Mouse (Mus musculus): ENCODE results near the gene Plcl1. TPM values are rescaled to one million over a fixed set of nuclear protein-coding genes. Genes with fewer than 3 reads are reported as not detected.

The Plcl1 gene
- polyA plus RNA-seq (2011; ENCODE audit: insufficient read depth, insufficient read length, low replicate concordance, missing spikeins), result 0.30 and 2.5 TPM in 2 replicates

- 1% methylated on average over 51 of the region's 51 CpGs for WGBS
- peak within 1 kb of the TSS; percentile 59 for H3K4me3 ChIP-seq (replicated peaks; ENCODE audit: control insufficient read depth, low read depth, low read length)
- no peak for TF ChIP-seq CTCF (IDR thresholded peaks at IDR 0.05; ENCODE audit: control insufficient read depth, insufficient read depth, low read length)
- TF ChIP-seq POLR2A (IDR thresholded peaks at IDR 0.05; ENCODE audit: borderline replicate concordance, control insufficient read depth, low read depth, low read length), result no peak; the same call in 1 of the 2 replicates
- H3K27ac ChIP-seq (ENCODE audit: control insufficient read depth, insufficient read depth, low read depth, low read length, poor library complexity), result no peak within 1 kb of the TSS; the same call in 1 of the 2 replicates
- H3K4me1 ChIP-seq (ENCODE audit: control insufficient read depth, insufficient read depth, low read length), result no peaks in the 10 kb centered on the region; the same call in 1 of the 2 replicates
Observed at GRCm38 (mm10) chr1:55405272-55406022, at the start of gene Plcl1. Plcl1 (plus strand) TSS chr1:55405921.

GRCm38 (mm10) chr1:55362634-55363033 is 43.1 kb upstream of the Plcl1 start:
- no peak overlapping the region for H3K4me3 ChIP-seq (replicated peaks; ENCODE audit: control insufficient read depth, low read depth, low read length)
- WGBS, result 74% methylated on average over 49 of the region's 49 CpGs
- TF ChIP-seq CTCF (IDR thresholded peaks at IDR 0.05; ENCODE audit: control insufficient read depth, insufficient read depth, low read length) (no peak), POLR2A (IDR thresholded peaks at IDR 0.05; ENCODE audit: borderline replicate concordance, control insufficient read depth, low read depth, low read length) (no peak)
- no peaks in the 10 kb centered on the region for H3K4me1 ChIP-seq (ENCODE audit: control insufficient read depth, insufficient read depth, low read length)
- H3K27ac ChIP-seq (ENCODE audit: control insufficient read depth, insufficient read depth, low read depth, low read length, poor library complexity), result no peak overlapping the region

- TF ChIP-seq POLR2A (IDR thresholded peaks at IDR 0.05; ENCODE audit: borderline replicate concordance, control insufficient read depth, low read depth, low read length) (no peak), CTCF (IDR thresholded peaks at IDR 0.05; ENCODE audit: control insufficient read depth, insufficient read depth, low read length) (peak; percentile 59; the same call in 1 of the 2 replicates)
- peak within 1 kb of the TSS; percentile 67; the same call in 1 of the 2 replicates for H3K27ac ChIP-seq (ENCODE audit: control insufficient read depth, insufficient read depth, low read depth, low read length, poor library complexity)
- 20% methylated on average over 63 of the region's 68 CpGs for WGBS
Observed at GRCm38 (mm10) chr1:55363044-55363565, 42.6 kb upstream of the Plcl1 start, which contains the start of gene Boll. Boll (minus strand) TSS chr1:55363469.

DNA sequence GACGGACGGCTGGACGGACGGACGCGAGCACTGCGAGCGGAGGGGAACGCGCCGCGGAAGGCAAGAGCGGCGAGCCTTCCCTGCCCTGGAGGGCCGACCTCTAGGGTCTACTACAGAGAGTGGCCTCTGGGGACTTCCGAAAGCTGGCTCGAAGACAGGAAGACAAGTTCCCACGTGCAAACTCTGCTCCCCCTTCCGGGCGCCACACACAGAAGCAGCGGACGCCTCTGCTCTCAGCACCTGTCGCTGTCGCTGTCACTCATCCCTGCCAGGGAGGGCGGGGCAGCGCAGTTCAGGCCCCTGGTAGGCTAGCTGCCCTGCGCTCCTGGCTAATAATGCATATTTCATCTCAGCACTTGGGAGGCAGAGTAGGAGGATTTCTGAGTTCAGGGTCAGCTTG is 42.1 kb upstream of the Plcl1 start:
- H3K27ac ChIP-seq (ENCODE audit: control insufficient read depth, insufficient read depth, low read depth, low read length, poor library complexity), result peak overlapping the region; percentile 67; the same call in 1 of the 2 replicates
- peak overlapping the region; percentile 66 for H3K4me3 ChIP-seq (replicated peaks; ENCODE audit: control insufficient read depth, low read depth, low read length)
- H3K4me1 ChIP-seq (ENCODE audit: control insufficient read depth, insufficient read depth, low read length), result no peaks in the 10 kb centered on the region
- TF ChIP-seq POLR2A (IDR thresholded peaks at IDR 0.05; ENCODE audit: borderline replicate concordance, control insufficient read depth, low read depth, low read length) (no peak), CTCF (IDR thresholded peaks at IDR 0.05; ENCODE audit: control insufficient read depth, insufficient read depth, low read length) (peak; percentile 8; the same call in 1 of the 2 replicates)
- WGBS, result 2% methylated on average over 27 of the region's 27 CpGs

More at GRCm38 (mm10) chr1:55363044-55363565, 42.6 kb upstream of the Plcl1 start, which contains the start of gene Boll:
- peak within 1 kb of the TSS; percentile 66 for H3K4me3 ChIP-seq (replicated peaks; ENCODE audit: control insufficient read depth, low read depth, low read length)
- H3K4me1 ChIP-seq (ENCODE audit: control insufficient read depth, insufficient read depth, low read length), result no peaks in the 10 kb centered on the region

- TF ChIP-seq CTCF (IDR thresholded peaks at IDR 0.05; ENCODE audit: control insufficient read depth, insufficient read depth, low read length), result no peak
- TF ChIP-seq POLR2A (IDR thresholded peaks at IDR 0.05; ENCODE audit: borderline replicate concordance, control insufficient read depth, low read depth, low read length), result no peak
- WGBS, result 70% methylated on average over 3 of the region's 3 CpGs
- Histone ChIP-seq H3K4me1 (ENCODE audit: control insufficient read depth, insufficient read depth, low read length) (no peaks in the 10 kb centered on the region), H3K27ac (ENCODE audit: control insufficient read depth, insufficient read depth, low read depth, low read length, poor library complexity) (no peak overlapping the region), H3K4me3 (replicated peaks; ENCODE audit: control insufficient read depth, low read depth, low read length) (no peak overlapping the region)
Observed at GRCm38 (mm10) chr1:55372626-55373025, 33.1 kb upstream of the Plcl1 start.

- Histone ChIP-seq H3K4me3 (replicated peaks; ENCODE audit: control insufficient read depth, low read depth, low read length) (no peak overlapping the region), H3K4me1 (ENCODE audit: control insufficient read depth, insufficient read depth, low read length) (no peaks in the 10 kb centered on the region), H3K27ac (ENCODE audit: control insufficient read depth, insufficient read depth, low read depth, low read length, poor library complexity) (no peak overlapping the region)
- 68% methylated on average over 2 of the region's 2 CpGs for whole genome bisulfite sequencing
- TF ChIP-seq CTCF (IDR thresholded peaks at IDR 0.05; ENCODE audit: control insufficient read depth, insufficient read depth, low read length), result no peak
- TF ChIP-seq POLR2A (IDR thresholded peaks at IDR 0.05; ENCODE audit: borderline replicate concordance, control insufficient read depth, low read depth, low read length), result no peak
Observed at GRCm38 (mm10) chr1:55380527-55380926, 25.2 kb upstream of the Plcl1 start.

- 27% methylated on average over 9 of the region's 9 CpGs for WGBS
- Histone ChIP-seq H3K4me3 (replicated peaks; ENCODE audit: control insufficient read depth, low read depth, low read length) (no peak overlapping the region), H3K4me1 (ENCODE audit: control insufficient read depth, insufficient read depth, low read length) (no peaks in the 10 kb centered on the region), H3K27ac (ENCODE audit: control insufficient read depth, insufficient read depth, low read depth, low read length, poor library complexity) (no peak overlapping the region)
- TF ChIP-seq CTCF (IDR thresholded peaks at IDR 0.05; ENCODE audit: control insufficient read depth, insufficient read depth, low read length) (peak; percentile 90), POLR2A (IDR thresholded peaks at IDR 0.05; ENCODE audit: borderline replicate concordance, control insufficient read depth, low read depth, low read length) (no peak)
Observed at GRCm38 (mm10) chr1:55383114-55383773, 22.5 kb upstream of the Plcl1 start.

GRCm38 (mm10) chr1:55399891-55400290 is 5.8 kb upstream of the Plcl1 start:
- TF ChIP-seq CTCF (IDR thresholded peaks at IDR 0.05; ENCODE audit: control insufficient read depth, insufficient read depth, low read length), result no peak
- TF ChIP-seq POLR2A (IDR thresholded peaks at IDR 0.05; ENCODE audit: borderline replicate concordance, control insufficient read depth, low read depth, low read length), result no peak
- no peak overlapping the region for H3K27ac ChIP-seq (ENCODE audit: control insufficient read depth, insufficient read depth, low read depth, low read length, poor library complexity)
- H3K4me1 ChIP-seq (ENCODE audit: control insufficient read depth, insufficient read depth, low read length), result no peaks in the 10 kb centered on the region; the same call in 1 of the 2 replicates
- H3K4me3 ChIP-seq (replicated peaks; ENCODE audit: control insufficient read depth, low read depth, low read length), result no peak overlapping the region
- 72% methylated on average over 5 of the region's 5 CpGs for WGBS
